Mouse (Mus musculus) CD4-positive naive resting alpha-beta T cell, adult 76 days (primary cell): ENCODE measurements around the gene Akap5. TPM values are rescaled to one million over a fixed set of nuclear protein-coding genes. Genes with fewer than 3 reads are reported as not detected.

Experiments
- total RNA-seq: library from RNA; stranded (reverse); gene quantifications from one replicate; pipeline ENCODE4 v1.2.4, GENCODE M21; 2023

Gene Akap5
- total RNA-seq: 0.67 TPM

DNA sequence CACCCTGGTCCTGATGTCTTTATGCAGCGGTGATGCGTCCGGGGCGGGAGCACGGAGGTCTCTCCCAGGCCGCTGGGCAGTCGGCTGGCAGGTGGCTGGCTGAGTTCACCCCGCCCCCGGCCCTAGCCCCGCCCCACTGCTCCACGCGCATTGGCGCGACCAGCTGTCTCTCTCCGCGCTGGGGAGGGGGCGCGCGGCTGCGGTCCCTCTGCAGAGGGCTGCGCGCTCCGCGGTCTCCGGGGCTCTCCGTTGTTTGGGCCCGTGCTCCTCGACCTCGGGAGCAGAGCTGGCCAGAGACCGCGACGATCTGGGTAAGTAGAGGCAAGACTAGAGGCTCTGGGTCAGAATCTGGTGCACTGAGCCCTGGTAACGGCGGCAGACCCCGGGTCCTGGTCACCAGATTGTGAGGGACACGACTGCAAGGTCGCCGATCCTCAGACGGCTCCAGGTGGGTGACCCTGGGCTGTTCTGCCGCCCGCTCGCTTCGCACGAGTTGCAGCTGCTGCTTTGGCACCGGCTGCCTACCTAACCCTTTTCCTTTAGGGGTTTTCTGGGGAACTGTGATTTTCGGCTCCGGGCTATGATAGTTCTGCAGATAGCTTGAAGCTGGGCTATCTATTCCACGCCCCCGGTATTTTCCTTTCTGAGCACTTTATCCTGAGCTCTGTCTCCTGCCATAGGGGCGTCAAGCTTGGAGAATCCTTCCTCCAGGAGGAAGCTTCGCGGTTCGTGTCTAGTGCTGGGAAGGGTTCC, at the start of gene Akap5:
Akap5 (plus strand) TSS at position 213 of the 753 bp plus-strand sequence.

GRCm38 (mm10) chr12:76369206-76369977, 44.7 kb downstream of the Akap5 start, which contains the start of gene Zbtb25:
Zbtb25 (minus strand) TSS chr12:76369602.

DNA sequence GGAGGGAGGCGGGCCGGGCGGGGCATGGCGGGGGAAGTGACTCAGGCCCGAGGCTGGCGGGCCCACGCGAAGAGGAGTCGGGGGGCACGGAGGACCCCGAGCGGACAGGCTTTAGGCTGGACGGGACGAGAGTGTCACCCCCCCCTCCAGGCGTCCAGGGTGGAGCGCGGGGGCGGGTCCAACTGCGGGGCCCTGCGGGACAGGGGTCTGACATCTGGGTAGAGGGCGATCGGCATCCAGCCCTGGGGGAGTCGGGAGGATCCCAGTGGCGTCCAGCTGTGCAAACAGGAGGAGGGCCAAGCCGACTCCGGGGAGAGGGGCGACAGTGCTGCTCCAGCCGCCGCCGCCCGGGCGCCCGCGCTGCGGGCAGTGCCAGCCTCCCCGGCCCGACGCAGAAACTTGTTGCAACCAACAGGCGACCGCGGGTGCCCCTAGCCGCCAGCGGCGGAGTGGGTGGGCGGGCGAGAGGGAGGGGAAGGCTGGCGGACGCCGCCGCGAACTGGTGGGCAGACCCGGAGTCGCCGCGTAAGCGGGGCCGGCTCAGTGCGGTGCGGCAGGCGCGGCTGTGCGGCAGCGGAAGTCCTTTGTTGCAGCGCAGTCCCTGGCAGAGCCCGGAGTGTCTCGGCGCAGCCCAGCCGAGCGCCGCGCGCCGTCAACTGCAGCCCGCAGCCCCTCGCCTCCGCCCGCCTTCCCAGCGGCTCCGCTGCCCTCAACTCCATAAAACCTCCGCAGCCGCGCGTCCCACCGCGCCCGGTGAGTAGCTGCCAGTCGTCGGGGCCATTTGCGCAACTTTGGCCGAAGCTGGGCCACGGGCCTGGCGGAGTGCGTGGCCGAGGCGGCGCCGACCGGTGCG, 45.5 kb downstream of the Akap5 start, which contains the start of gene Zbtb1:
Zbtb1 (plus strand) TSS at position 289 of the 853 bp plus-strand sequence.

Other genes with a start within 250 kb of the Akap5 start
- gene Esr2, start 147.6 kb upstream of the Akap5 start, total RNA-seq: not detected
- not detected for gene Tex21, start 78.1 kb upstream of the Akap5 start, total RNA-seq
- gene Mthfd1, start 69.6 kb upstream of the Akap5 start, total RNA-seq: 57.0 TPM
- gene Zbtb25, start 44.7 kb downstream of the Akap5 start, total RNA-seq: 47.1 TPM
- 20.8 TPM for gene Zbtb1, start 45.4 kb downstream of the Akap5 start, total RNA-seq
- 4.4 TPM for gene Hspa2, start 79.3 kb downstream of the Akap5 start, total RNA-seq
- gene Ppp1r36, start 92.6 kb downstream of the Akap5 start, total RNA-seq: not detected
- gene Plekhg3, start 206.0 kb downstream of the Akap5 start, total RNA-seq: 9.4 TPM